Mouse (Mus musculus) hindbrain, embryonic 16.5 days (tissue): ENCODE results near the gene P4ha2. TPM values are rescaled to one million over a fixed set of nuclear protein-coding genes. Genes with fewer than 3 reads are reported as not detected.

Experiments
- ATAC-seq: fragments of 200-750 bp; cut with Nextera tagmentation; 2 replicates; pipeline ENCODE4 v1.8.0; 2017; ENCODE audit warnings: moderate TSS enrichment, moderate library complexity
- H3K27ac ChIP-seq: fragments of 300-500 bp; sonication (generic); 2 replicates; pipeline ENCODE4 v1.5.1; 2014; ENCODE audit warnings: low read depth, mild to moderate bottlenecking, control low read depth, low read length, moderate library complexity
- H3K27me3 ChIP-seq: fragments of 300-500 bp; sonication (generic); replicated peaks from 2 replicates; pipeline ENCODE4 v1.6.1; 2014; ENCODE audit warnings: low read length; ENCODE audit not compliant: control insufficient read depth, insufficient read depth
- H3K36me3 ChIP-seq: fragments of 300-500 bp; sonication (generic); 2 replicates; pipeline ENCODE4 v1.6.1; 2014; ENCODE audit warnings: mild to moderate bottlenecking, low read length, moderate library complexity, mixed read lengths; ENCODE audit not compliant: control insufficient read depth, insufficient read depth
- H3K4me1 ChIP-seq: fragments of 300-500 bp; sonication (generic); 2 replicates; pipeline ENCODE4 v1.6.1; 2014; ENCODE audit warnings: low read depth, low read length; ENCODE audit not compliant: control insufficient read depth, insufficient read depth
- H3K4me2 ChIP-seq: fragments of 300-500 bp; sonication (generic); 2 replicates; pipeline ENCODE4 v1.6.1; 2014; ENCODE audit warnings: mild to moderate bottlenecking, low read length, control low read depth, moderate library complexity
- H3K4me3 ChIP-seq: fragments of 300-500 bp; sonication (generic); 2 replicates; pipeline ENCODE4 v1.5.1; 2014; ENCODE audit warnings: mild to moderate bottlenecking, low read length, control low read depth, moderate library complexity
- H3K9ac ChIP-seq: fragments of 300-500 bp; sonication (generic); 2 replicates; pipeline ENCODE4 v1.6.1; 2014; ENCODE audit warnings: low read depth, mild to moderate bottlenecking, control low read depth, low read length, moderate library complexity
- H3K9me3 ChIP-seq: fragments of 300-500 bp; sonication (generic); 2 replicates; pipeline ENCODE4 v1.6.1; 2014; ENCODE audit warnings: mild to moderate bottlenecking, low read length, moderate library complexity; ENCODE audit not compliant: control insufficient read depth
- WGBS: fragments of 180-500 bp; shearing (Covaris S2); extraction: QIAGEN DNeasy Blood & Tissue Kit; methylation state at CpG from one replicate; pipeline ENCODE4 v1.1.7; 2014; 5-methylcytosine and 5-hydroxymethylcytosine counted together
- polyA plus RNA-seq: library from polyadenylated mRNA; unstranded; fragments of >200 nt; fragmentation: Nextera tagmentation; extraction: Ambion mirVana; gene quantifications from 2 replicates; pipeline ENCODE4 v1.2.1, GENCODE M21; 2015

P4ha2 gene
- polyA plus RNA-seq, 1 experiment from 2014 or later, result 12.3 TPM

GRCm38 (mm10) chr11:54066400-54066799 is 33.5 kb upstream of the P4ha2 start:
- Histone ChIP-seq H3K4me3 (no peak overlapping the region), H3K4me1 (peaks cover 21% of the 10 kb centered on the region), H3K9ac (no peak overlapping the region), H3K36me3 (no peaks in the 10 kb centered on the region), H3K4me2 (peak overlapping the region; percentile 91; the same call in 1 of the 2 replicates), H3K9me3 (no peaks in the 10 kb centered on the region), H3K27me3 (no peaks in the 10 kb centered on the region), H3K27ac (no peak overlapping the region)
- no peak for ATAC-seq
- 87% methylated on average over 5 of the region's 5 CpGs for WGBS

GRCm38 (mm10) chr11:54067318-54067995 is 32.4 kb upstream of the P4ha2 start:
- H3K27me3 ChIP-seq, result no peaks in the 10 kb centered on the region
- H3K4me2 ChIP-seq, result peak overlapping the region; percentile 91
- H3K9me3 ChIP-seq, result no peaks in the 10 kb centered on the region
- H3K36me3 ChIP-seq, result no peaks in the 10 kb centered on the region
- ATAC-seq, result no peak
- WGBS, result 30% methylated on average over 12 of the region's 12 CpGs
- peaks cover 13% of the 10 kb centered on the region for H3K4me1 ChIP-seq
- H3K27ac ChIP-seq, result no peak overlapping the region
- H3K4me3 ChIP-seq, result peak overlapping the region; percentile 57
- H3K9ac ChIP-seq, result 0 out of 2 replicates have a peak overlapping the region, but pooled peaks have one; percentile 32

GRCm38 (mm10) chr11:54067996-54068519 is 31.8 kb upstream of the P4ha2 start:
- no peaks in the 10 kb centered on the region for H3K36me3 ChIP-seq
- no peaks in the 10 kb centered on the region for H3K9me3 ChIP-seq
- peak overlapping the region; percentile 91 for H3K4me2 ChIP-seq
- peak overlapping the region; percentile 23; the same call in 1 of the 2 replicates for H3K9ac ChIP-seq
- WGBS, result 37% methylated on average over 4 of the region's 4 CpGs
- ATAC-seq, result no peak
- H3K4me3 ChIP-seq, result peak overlapping the region; percentile 57
- no peaks in the 10 kb centered on the region for H3K27me3 ChIP-seq
- H3K27ac ChIP-seq, result no peak overlapping the region
- H3K4me1 ChIP-seq, result peaks cover 13% of the 10 kb centered on the region

GRCm38 (mm10) chr11:54068520-54069371 is 31.1 kb upstream of the P4ha2 start, which contains the start of gene Pdlim4:
TSS of gene Pdlim4 (minus strand) at chr11:54069014.
- H3K27me3 ChIP-seq, result no peaks in the 10 kb centered on the region
- H3K36me3 ChIP-seq, result no peaks in the 10 kb centered on the region
- H3K4me1 ChIP-seq, result peaks cover 10% of the 10 kb centered on the region
- peak within 1 kb of the TSS; percentile 91 for H3K4me2 ChIP-seq
- peak within 1 kb of the TSS; percentile 64 for H3K27ac ChIP-seq
- H3K9me3 ChIP-seq, result no peaks in the 10 kb centered on the region
- 2% methylated on average over 31 of the region's 61 CpGs for WGBS
- ATAC-seq, result peak; percentile 70
- H3K9ac ChIP-seq, result peak within 1 kb of the TSS; percentile 75
- peak within 1 kb of the TSS; percentile 57 for H3K4me3 ChIP-seq

- Histone ChIP-seq H3K9ac (no peak overlapping the region), H3K9me3 (no peaks in the 10 kb centered on the region), H3K4me3 (no peak overlapping the region), H3K4me2 (no peak overlapping the region), H3K36me3 (no peaks in the 10 kb centered on the region), H3K27ac (no peak overlapping the region), H3K4me1 (peaks cover 10% of the 10 kb centered on the region), H3K27me3 (no peaks in the 10 kb centered on the region)
- 86% methylated on average over 5 of the region's 5 CpGs for WGBS
- no peak for ATAC-seq
Observed at GRCm38 (mm10) chr11:54071726-54072445, 28.0 kb upstream of the P4ha2 start.

GRCm38 (mm10) chr11:54073291-54073690 is 26.6 kb upstream of the P4ha2 start:
- ATAC-seq, result no peak

GRCm38 (mm10) chr11:54075353-54075752 is 24.5 kb upstream of the P4ha2 start:
- WGBS, result 64% methylated on average over 6 of the region's 6 CpGs
- no peaks in the 10 kb centered on the region for H3K27me3 ChIP-seq
- ATAC-seq, result no peak
- H3K9me3 ChIP-seq, result no peaks in the 10 kb centered on the region
- no peaks in the 10 kb centered on the region for H3K4me1 ChIP-seq
- no peak overlapping the region for H3K4me2 ChIP-seq
- no peak overlapping the region for H3K27ac ChIP-seq
- no peak overlapping the region for H3K4me3 ChIP-seq
- no peak overlapping the region for H3K9ac ChIP-seq
- no peaks in the 10 kb centered on the region for H3K36me3 ChIP-seq

More at GRCm38 (mm10) chr11:54073291-54073690, 26.6 kb upstream of the P4ha2 start:
- Histone ChIP-seq H3K27ac (no peak overlapping the region), H3K4me1 (peaks cover 5% of the 10 kb centered on the region; the same call in 1 of the 2 replicates), H3K9me3 (no peaks in the 10 kb centered on the region), H3K4me3 (no peak overlapping the region), H3K4me2 (no peak overlapping the region), H3K9ac (no peak overlapping the region), H3K36me3 (no peaks in the 10 kb centered on the region), H3K27me3 (no peaks in the 10 kb centered on the region)
- 51% methylated on average over 4 of the region's 4 CpGs for WGBS

GRCm38 (mm10) chr11:54076101-54076500 is 23.8 kb upstream of the P4ha2 start:
- Histone ChIP-seq H3K27me3 (no peaks in the 10 kb centered on the region), H3K4me1 (no peaks in the 10 kb centered on the region), H3K4me3 (no peak overlapping the region), H3K9ac (no peak overlapping the region), H3K9me3 (no peaks in the 10 kb centered on the region), H3K4me2 (no peak overlapping the region), H3K27ac (no peak overlapping the region), H3K36me3 (no peaks in the 10 kb centered on the region)
- ATAC-seq, result no peak
- WGBS, result 74% methylated on average over 1 of the region's 1 CpGs
